Mouse (Mus musculus): ENCODE measurements at regions not wholly inside any gene's neighbourhood (a gene's known extent, or its start where the extent isn't known, plus 50 kb on each side); places are given as distances from the start of the nearest gene placed in this dataset.
"Not testable (repeated sequence)": the region's sequence is repeated elsewhere in the genome, so short reads cannot be mapped to it uniquely, and the experiment has no call there.

DNA sequence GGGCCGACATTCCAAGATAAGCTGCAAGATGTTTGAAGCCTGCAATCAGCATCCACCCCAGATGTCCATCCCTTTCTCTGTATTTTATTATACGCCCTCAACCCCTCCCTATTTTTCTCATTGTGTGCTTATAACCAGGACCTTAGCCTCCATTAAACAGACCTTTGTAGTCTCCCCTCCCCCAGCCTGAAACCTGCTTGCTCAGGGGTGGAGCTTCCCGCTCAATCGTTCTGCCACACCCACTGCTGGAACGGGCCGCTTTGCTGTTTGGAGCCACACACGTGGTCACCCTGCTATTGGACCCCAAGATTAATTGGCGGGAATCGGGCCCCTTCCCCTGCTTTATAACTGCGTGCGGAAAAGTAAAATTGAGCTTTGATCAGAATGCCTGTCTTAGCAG is 342.7 kb upstream of the Ngly1 start:
- TF ChIP-seq CTCF (IDR thresholded peaks at IDR 0.05; ENCODE audit: low read depth, low read length); POLR2A (IDR thresholded peaks at IDR 0.05; ENCODE audit: extremely low read depth, insufficient read depth, low read length): not testable (repeated sequence)

Measured in liver, adult 2 months (tissue).